Mouse (Mus musculus): ENCODE measurements at regions not wholly inside any gene's neighbourhood (a gene's known extent, or its start where the extent isn't known, plus 50 kb on each side); places are given as distances from the start of the nearest gene placed in this dataset.

DNA sequence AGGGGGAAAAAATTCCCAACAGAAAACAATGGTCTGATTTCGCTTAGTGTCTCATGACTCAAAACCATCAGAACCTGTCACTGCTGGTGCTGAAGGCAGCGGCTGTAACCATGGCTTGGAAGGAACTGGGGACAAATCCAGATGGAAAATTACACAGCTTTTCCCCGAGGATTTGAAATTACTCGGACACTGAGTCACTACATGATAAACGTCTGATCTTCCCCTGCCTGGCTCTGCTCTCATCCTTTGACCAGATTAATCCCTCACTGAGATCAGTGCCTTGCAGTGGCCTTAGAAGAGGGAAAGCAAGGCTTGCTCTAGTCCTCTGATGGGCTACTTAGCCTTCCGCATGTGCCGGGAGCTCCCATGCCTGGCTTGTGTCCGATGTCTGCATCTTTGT lies 231.3 kb downstream of the Ajap1 start:
- H3K4me1 ChIP-seq (replicated peaks; ENCODE audit: control insufficient read depth, insufficient read depth, low read length): peaks cover 17% of the 10 kb centered on the region; the same call in 1 of the 2 replicates
- ATAC-seq (ENCODE audit: low FRiP score) (no peak), DNase-seq (ENCODE audit: low spot score) (no peak)
- 36% methylated on average over 8 of the region's 8 CpGs for WGBS
- no peak overlapping the region for H3K4me3 ChIP-seq (replicated peaks; ENCODE audit: low read length)
- no peaks in the 10 kb centered on the region for H3K36me3 ChIP-seq (replicated peaks; ENCODE audit: control insufficient read depth, insufficient read depth)
- no peaks in the 10 kb centered on the region for H3K9me3 ChIP-seq (ENCODE audit: control insufficient read depth, low read length)
- H3K27me3 ChIP-seq (ENCODE audit: control insufficient read depth, insufficient read depth, low read length): no peaks in the 10 kb centered on the region
- no peak overlapping the region for H3K27ac ChIP-seq
- no peak overlapping the region for H3K9ac ChIP-seq
- H3K4me2 ChIP-seq (replicated peaks): no peak overlapping the region

DNA sequence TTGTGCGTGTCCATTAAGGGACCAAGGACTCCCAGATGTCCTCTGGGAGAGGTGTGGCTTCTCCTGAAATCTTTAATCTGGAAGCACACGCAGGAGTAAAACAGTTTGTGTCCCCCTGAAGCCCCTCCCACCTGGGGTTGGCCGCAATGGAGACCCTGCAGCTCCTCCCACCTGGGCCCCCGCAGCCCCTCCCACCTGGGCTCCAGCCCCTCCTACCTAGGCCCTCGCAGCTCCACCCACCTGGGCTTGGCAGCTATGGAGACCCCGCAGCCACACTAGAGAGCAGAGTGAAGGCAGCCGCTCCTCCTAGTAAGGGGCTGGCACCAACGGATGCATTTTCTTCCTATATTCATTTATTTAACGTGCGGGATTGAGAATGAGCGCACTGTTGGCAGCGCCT lies 245.9 kb downstream of the Ajap1 start:
- Histone ChIP-seq H3K4me3 (replicated peaks; ENCODE audit: low read length) (no peak overlapping the region), H3K27ac (0 out of 2 replicates have a peak overlapping the region, but pooled peaks have one; percentile 28), H3K4me2 (replicated peaks) (0 out of 2 replicates have a peak overlapping the region, but pooled peaks have one; percentile 14), H3K9me3 (ENCODE audit: control insufficient read depth, low read length) (no peaks in the 10 kb centered on the region), H3K36me3 (replicated peaks; ENCODE audit: control insufficient read depth, insufficient read depth) (no peaks in the 10 kb centered on the region), H3K9ac (no peak overlapping the region), H3K27me3 (ENCODE audit: control insufficient read depth, insufficient read depth, low read length) (no peaks in the 10 kb centered on the region), H3K4me1 (replicated peaks; ENCODE audit: control insufficient read depth, insufficient read depth, low read length) (peaks cover 10% of the 10 kb centered on the region; the same call in 1 of the 2 replicates)
- WGBS: 9% methylated on average over 12 of the region's 12 CpGs
- ATAC-seq (ENCODE audit: low FRiP score): no peak
- no peak for DNase-seq (ENCODE audit: low spot score)

DNA sequence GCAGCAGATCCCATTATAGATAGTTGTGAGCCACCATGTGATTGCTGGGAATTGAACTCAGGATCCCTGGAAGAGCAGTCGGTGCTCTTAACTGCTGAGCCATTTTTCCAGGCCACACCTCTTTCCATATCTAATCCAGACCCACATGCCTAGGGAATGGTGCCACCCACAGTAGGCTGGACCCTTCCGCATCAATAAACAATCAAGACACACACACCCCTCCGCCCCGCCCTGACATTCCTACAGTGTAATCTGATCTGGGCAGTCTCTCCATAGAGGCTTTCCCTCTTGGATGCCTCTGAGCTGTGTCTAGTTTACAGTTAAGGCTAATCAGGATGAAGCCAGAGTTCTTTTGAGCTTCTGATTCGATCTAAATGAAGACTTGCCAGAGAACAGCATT lies 248.8 kb downstream of the Ajap1 start:
- WGBS: 74% methylated on average over 5 of the region's 5 CpGs
- Histone ChIP-seq H3K9me3 (ENCODE audit: control insufficient read depth, low read length) (no peaks in the 10 kb centered on the region), H3K4me2 (replicated peaks) (no peak overlapping the region), H3K27ac (no peak overlapping the region), H3K4me3 (replicated peaks; ENCODE audit: low read length) (no peak overlapping the region), H3K27me3 (ENCODE audit: control insufficient read depth, insufficient read depth, low read length) (no peaks in the 10 kb centered on the region), H3K9ac (no peak overlapping the region), H3K4me1 (replicated peaks; ENCODE audit: control insufficient read depth, insufficient read depth, low read length) (peaks cover 10% of the 10 kb centered on the region; the same call in 1 of the 2 replicates), H3K36me3 (replicated peaks; ENCODE audit: control insufficient read depth, insufficient read depth) (no peaks in the 10 kb centered on the region)
- DNase-seq (ENCODE audit: low spot score): no peak
- no peak for ATAC-seq (ENCODE audit: low FRiP score)

DNA sequence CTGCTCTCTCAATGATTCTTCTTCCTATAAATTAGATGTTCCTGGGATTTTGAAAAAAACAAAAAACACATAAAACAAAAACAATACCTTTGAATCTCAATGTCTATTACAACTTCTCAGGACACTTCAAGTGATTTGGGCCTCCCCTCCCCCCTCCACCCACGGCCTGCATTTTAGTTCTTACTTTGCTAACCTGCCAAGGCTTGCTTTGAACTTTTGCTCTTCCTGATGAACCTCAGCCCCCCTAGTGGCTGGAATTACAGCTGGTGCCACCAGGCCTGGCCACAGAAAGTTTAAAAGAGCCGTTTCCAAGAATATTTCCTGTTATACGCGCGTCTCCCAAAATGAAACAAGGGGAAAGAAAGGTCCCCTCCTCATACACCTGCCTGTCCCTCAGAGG lies 253.4 kb downstream of the Ajap1 start:
- DNase-seq (ENCODE audit: low spot score): no peak
- Histone ChIP-seq H3K9me3 (ENCODE audit: control insufficient read depth, low read length) (no peaks in the 10 kb centered on the region), H3K36me3 (replicated peaks; ENCODE audit: control insufficient read depth, insufficient read depth) (no peaks in the 10 kb centered on the region), H3K4me1 (replicated peaks; ENCODE audit: control insufficient read depth, insufficient read depth, low read length) (no peaks in the 10 kb centered on the region; the same call in 1 of the 2 replicates), H3K4me2 (replicated peaks) (no peak overlapping the region), H3K4me3 (replicated peaks; ENCODE audit: low read length) (no peak overlapping the region), H3K27me3 (ENCODE audit: control insufficient read depth, insufficient read depth, low read length) (no peaks in the 10 kb centered on the region), H3K27ac (no peak overlapping the region), H3K9ac (no peak overlapping the region)
- WGBS: 63% methylated on average over 5 of the region's 5 CpGs
- ATAC-seq (ENCODE audit: low FRiP score): no peak

DNA sequence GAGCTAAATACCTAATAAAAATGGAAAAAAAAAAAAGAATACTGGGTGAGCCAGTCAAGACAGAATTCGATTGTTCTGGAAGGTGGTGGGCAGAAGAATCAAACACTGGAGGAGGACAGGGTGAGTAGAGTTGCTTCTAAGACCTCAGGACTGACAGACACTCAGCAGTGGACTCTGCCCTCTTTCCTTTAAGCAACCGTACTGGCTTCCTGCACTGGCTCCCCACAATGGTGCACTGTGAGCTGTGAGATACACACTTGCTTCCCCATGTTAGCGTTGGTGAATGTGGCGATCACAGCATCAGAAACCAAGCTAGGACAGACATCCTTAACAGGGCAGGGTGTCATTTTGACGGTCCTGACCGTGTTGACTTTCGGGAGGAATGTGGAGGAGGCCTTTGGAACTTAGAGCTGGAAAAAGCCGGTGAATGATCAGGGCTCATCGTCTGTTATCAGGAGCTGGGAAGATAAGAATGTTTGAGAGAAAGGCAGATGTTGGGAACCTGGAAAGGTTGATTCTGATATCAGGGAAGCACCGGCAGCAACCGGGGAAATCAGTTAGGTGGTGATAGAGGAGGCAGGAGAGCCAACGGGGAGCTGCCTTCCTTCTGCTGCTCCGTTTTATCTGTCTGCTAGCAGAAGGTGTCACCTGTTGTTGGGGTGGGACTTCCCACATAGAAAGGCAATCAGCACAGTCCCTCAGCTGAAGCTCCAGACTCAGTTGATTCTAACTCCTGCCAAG lies 254.8 kb downstream of the Ajap1 start:
- WGBS: 82% methylated on average over 13 of the region's 13 CpGs
- Histone ChIP-seq H3K36me3 (replicated peaks; ENCODE audit: control insufficient read depth, insufficient read depth) (no peaks in the 10 kb centered on the region), H3K9ac (no peak overlapping the region), H3K27ac (no peak overlapping the region), H3K9me3 (ENCODE audit: control insufficient read depth, low read length) (no peaks in the 10 kb centered on the region), H3K4me1 (replicated peaks; ENCODE audit: control insufficient read depth, insufficient read depth, low read length) (no peaks in the 10 kb centered on the region; the same call in 1 of the 2 replicates), H3K4me2 (replicated peaks) (no peak overlapping the region), H3K4me3 (replicated peaks; ENCODE audit: low read length) (no peak overlapping the region), H3K27me3 (ENCODE audit: control insufficient read depth, insufficient read depth, low read length) (no peaks in the 10 kb centered on the region; the same call in 1 of the 2 replicates)
- DNase-seq (ENCODE audit: low spot score) (no peak), ATAC-seq (ENCODE audit: low FRiP score) (no peak)

DNA sequence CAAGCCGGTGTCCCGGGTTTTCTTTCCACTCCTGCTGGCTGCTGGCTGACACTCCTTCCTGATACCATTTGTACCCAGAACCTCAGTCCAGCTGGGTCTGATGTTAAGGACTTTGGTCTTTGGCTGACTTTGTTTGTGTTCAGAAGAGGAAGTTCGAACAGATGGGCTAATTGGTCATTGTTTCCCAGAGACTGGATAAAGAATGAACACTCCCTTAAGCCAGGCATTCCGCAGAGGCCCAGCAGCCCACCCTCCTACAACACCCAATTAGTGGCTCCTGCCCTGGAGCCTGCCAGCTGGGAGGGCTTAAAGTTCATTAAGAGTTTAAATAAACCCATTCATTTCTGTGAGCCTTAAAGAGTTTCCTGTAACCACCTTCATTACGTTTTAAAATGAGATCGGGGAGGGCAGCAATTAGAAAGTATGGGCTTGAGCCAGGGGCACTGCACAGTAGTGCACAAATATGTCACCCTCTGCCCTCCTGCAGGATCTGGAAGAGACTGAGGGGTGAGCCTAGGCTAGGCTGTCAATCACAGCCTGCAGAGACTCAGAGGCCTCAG lies 257.9 kb downstream of the Ajap1 start:
- no peaks in the 10 kb centered on the region; the same call in 1 of the 2 replicates for H3K4me1 ChIP-seq (replicated peaks; ENCODE audit: control insufficient read depth, insufficient read depth, low read length)
- WGBS: 21% methylated on average over 6 of the region's 6 CpGs
- H3K9ac ChIP-seq: no peak overlapping the region
- ATAC-seq (ENCODE audit: low FRiP score) (no peak; the same call in 1 of the 2 replicates), DNase-seq (ENCODE audit: low spot score) (no peak)
- no peaks in the 10 kb centered on the region for H3K9me3 ChIP-seq (ENCODE audit: control insufficient read depth, low read length)
- H3K27me3 ChIP-seq (ENCODE audit: control insufficient read depth, insufficient read depth, low read length): no peaks in the 10 kb centered on the region; the same call in 1 of the 2 replicates
- no peak overlapping the region for H3K4me3 ChIP-seq (replicated peaks; ENCODE audit: low read length)
- no peaks in the 10 kb centered on the region for H3K36me3 ChIP-seq (replicated peaks; ENCODE audit: control insufficient read depth, insufficient read depth)
- no peak overlapping the region for H3K4me2 ChIP-seq (replicated peaks)
- no peak overlapping the region for H3K27ac ChIP-seq

DNA sequence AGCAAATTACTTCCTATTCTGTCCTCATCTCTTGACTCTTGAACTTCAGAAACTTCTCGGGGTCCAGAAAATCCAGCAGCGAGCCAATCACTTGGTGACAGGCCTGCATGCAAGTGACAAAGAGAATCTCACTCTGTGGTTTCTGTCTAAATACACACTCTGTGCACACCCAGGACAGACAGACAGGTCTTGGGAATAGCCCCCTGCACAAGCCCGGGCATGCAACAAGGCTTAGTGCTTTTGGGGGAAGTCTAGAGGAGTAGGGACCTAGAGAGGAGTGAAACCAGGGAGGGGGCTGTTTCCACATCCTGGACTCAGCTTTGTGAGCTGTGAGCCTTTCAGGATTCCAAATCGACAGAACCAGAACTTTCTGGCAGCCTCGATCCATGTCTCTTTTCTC lies 259.6 kb downstream of the Ajap1 start:
- no peak overlapping the region for H3K4me3 ChIP-seq (replicated peaks; ENCODE audit: low read length)
- no peaks in the 10 kb centered on the region for H3K9me3 ChIP-seq (ENCODE audit: control insufficient read depth, low read length)
- ATAC-seq (ENCODE audit: low FRiP score) (no peak), DNase-seq (ENCODE audit: low spot score) (no peak)
- WGBS: 88% methylated on average over 5 of the region's 5 CpGs
- H3K9ac ChIP-seq: no peak overlapping the region
- no peaks in the 10 kb centered on the region; the same call in 1 of the 2 replicates for H3K27me3 ChIP-seq (ENCODE audit: control insufficient read depth, insufficient read depth, low read length)
- no peak overlapping the region for H3K27ac ChIP-seq
- no peak overlapping the region for H3K4me2 ChIP-seq (replicated peaks)
- H3K4me1 ChIP-seq (replicated peaks; ENCODE audit: control insufficient read depth, insufficient read depth, low read length): no peaks in the 10 kb centered on the region; the same call in 1 of the 2 replicates
- no peaks in the 10 kb centered on the region for H3K36me3 ChIP-seq (replicated peaks; ENCODE audit: control insufficient read depth, insufficient read depth)

DNA sequence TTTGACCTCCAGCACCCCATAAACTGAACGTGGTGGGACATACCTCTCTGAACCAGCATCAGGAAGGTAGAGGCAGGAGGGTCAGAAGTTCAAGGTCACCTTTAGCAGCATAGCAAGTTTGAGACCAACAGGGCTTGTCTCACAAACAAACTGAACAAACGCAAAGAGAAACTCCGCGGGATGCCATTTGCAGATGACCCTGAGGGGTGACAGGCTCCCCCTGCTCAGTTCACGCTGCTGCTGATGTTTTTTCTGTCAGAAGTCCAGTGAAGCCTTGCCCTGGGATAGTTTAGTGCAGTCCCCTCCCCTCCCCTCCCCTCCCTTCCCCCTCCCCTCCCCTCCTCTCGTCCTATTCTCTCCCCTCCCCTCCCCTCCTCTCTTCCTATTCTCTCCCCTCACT lies 262.1 kb downstream of the Ajap1 start:
- Histone ChIP-seq H3K36me3 (replicated peaks; ENCODE audit: control insufficient read depth, insufficient read depth) (no peaks in the 10 kb centered on the region), H3K27me3 (ENCODE audit: control insufficient read depth, insufficient read depth, low read length) (no peaks in the 10 kb centered on the region; the same call in 1 of the 2 replicates), H3K27ac (no peak overlapping the region), H3K9me3 (ENCODE audit: control insufficient read depth, low read length) (no peaks in the 10 kb centered on the region), H3K4me1 (replicated peaks; ENCODE audit: control insufficient read depth, insufficient read depth, low read length) (no peaks in the 10 kb centered on the region; the same call in 1 of the 2 replicates), H3K4me3 (replicated peaks; ENCODE audit: low read length) (no peak overlapping the region), H3K9ac (no peak overlapping the region), H3K4me2 (replicated peaks) (no peak overlapping the region)
- WGBS: 17% methylated on average over 5 of the region's 6 CpGs
- ATAC-seq (ENCODE audit: low FRiP score) (no peak), DNase-seq (ENCODE audit: low spot score) (no peak)

DNA sequence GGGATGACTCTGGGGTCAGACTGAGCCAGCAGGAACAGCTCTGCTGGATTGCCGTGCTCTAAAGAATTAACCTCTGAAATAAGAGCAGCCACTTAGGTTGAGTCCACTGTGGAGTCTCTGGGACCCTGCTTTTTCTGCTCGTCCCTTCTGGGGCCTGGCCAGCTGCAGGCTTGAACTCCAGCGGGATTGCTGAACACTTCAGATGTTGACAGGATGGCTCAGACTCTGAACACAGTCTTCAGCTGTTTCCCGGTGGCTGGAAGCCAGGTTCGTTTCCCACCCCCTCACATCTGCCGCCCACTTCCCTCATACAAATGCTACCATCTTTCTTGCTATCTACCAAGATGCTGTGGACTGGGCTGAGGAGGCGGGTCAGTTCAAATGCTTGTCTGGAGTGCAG lies 262.5 kb downstream of the Ajap1 start:
- 39% methylated on average over 7 of the region's 7 CpGs for WGBS

More for the DNA sequence above, 262.5 kb downstream of the Ajap1 start:
- no peak overlapping the region for H3K27ac ChIP-seq
- no peak overlapping the region for H3K9ac ChIP-seq
- no peaks in the 10 kb centered on the region; the same call in 1 of the 2 replicates for H3K4me1 ChIP-seq (replicated peaks; ENCODE audit: control insufficient read depth, insufficient read depth, low read length)
- no peaks in the 10 kb centered on the region for H3K9me3 ChIP-seq (ENCODE audit: control insufficient read depth, low read length)
- H3K4me3 ChIP-seq (replicated peaks; ENCODE audit: low read length): no peak overlapping the region
- H3K27me3 ChIP-seq (ENCODE audit: control insufficient read depth, insufficient read depth, low read length): no peaks in the 10 kb centered on the region; the same call in 1 of the 2 replicates
- no peak for DNase-seq (ENCODE audit: low spot score)
- no peaks in the 10 kb centered on the region for H3K36me3 ChIP-seq (replicated peaks; ENCODE audit: control insufficient read depth, insufficient read depth)
- no peak for ATAC-seq (ENCODE audit: low FRiP score)
- no peak overlapping the region for H3K4me2 ChIP-seq (replicated peaks)

Data from hindbrain, embryonic 14.5 days (tissue).